Mouse (Mus musculus) myocyte (in vitro differentiated cells): ENCODE results near the gene Rassf4.

ENCODE experiments used
- CEBPB ChIP-seq: IDR thresholded peaks from 2 replicates; pipeline ENCODE4 v1.6.1; 2011; ENCODE audit warnings: mild to moderate bottlenecking, moderate library complexity; ENCODE audit not compliant: poor library complexity, insufficient read depth, severe bottlenecking
- MYOG ChIP-seq, 3 experiments: IDR thresholded peaks; one replicate each; pipeline ENCODE4 v1.6.1; 2011; ENCODE audit warnings: control low read depth in 2 of 3, low read depth in 2 of 3, mild to moderate bottlenecking in 2 of 3; ENCODE audit not compliant: insufficient read length in 2 of 3, control insufficient read depth in 1 of 3, insufficient read depth in 1 of 3
- POLR2A ChIP-seq: IDR thresholded peaks from one replicate; pipeline ENCODE4 v1.6.1; 2011; ENCODE audit warnings: low read depth, mild to moderate bottlenecking, control low read depth, moderate library complexity; ENCODE audit not compliant: insufficient read length
- REST ChIP-seq: IDR thresholded peaks from one replicate; pipeline ENCODE4 v1.6.1; 2011; ENCODE audit warnings: mild to moderate bottlenecking, control low read depth, moderate library complexity; ENCODE audit not compliant: insufficient read depth, insufficient read length
- TCF3 ChIP-seq: IDR thresholded peaks from one replicate; pipeline ENCODE4 v1.6.1; 2011; ENCODE audit warnings: low read depth, control low read depth; ENCODE audit not compliant: insufficient read length
- USF1 ChIP-seq: IDR thresholded peaks from one replicate; pipeline ENCODE4 v1.6.1; 2011; ENCODE audit warnings: low read depth, mild to moderate bottlenecking, control low read depth, moderate library complexity

- no peak for TF ChIP-seq POLR2A
- no peak for TF ChIP-seq CEBPB
- no peak for TF ChIP-seq REST
- TF ChIP-seq USF1, result no peak
- no peak for TF ChIP-seq TCF3
- no peak for TF ChIP-seq MYOG (IDR thresholded peaks at IDR 0.05; ENCODE audit: control insufficient read depth in 1 of 3, insufficient read depth in 1 of 3, insufficient read length in 2 of 3, low read depth in 2 of 3)
Measured at GRCm38 (mm10) chr6:116712503-116712902, 38.8 kb upstream of the Rassf4 start.
